Mouse (Mus musculus) forebrain, embryonic 11.5 days (tissue): Measurements from ENCODE around the gene Zfp609. TPM values are rescaled to one million over a fixed set of nuclear protein-coding genes. Genes with fewer than 3 reads are reported as not detected.

Source experiments
- ATAC-seq: fragments of 200-750 bp; cut with Nextera tagmentation; replicated peaks from 2 replicates; pipeline ENCODE4 v1.8.0; 2017; ENCODE audit warnings: moderate TSS enrichment; ENCODE audit not compliant: low FRiP score
- DNase-seq: peaks from one replicate; pipeline ENCODE4 v3.0.0-alpha.2; 2017; ENCODE audit warnings: low spot score
- H3K27ac ChIP-seq: fragments of 300-500 bp; sonication (generic); 2 replicates; pipeline ENCODE4 v1.5.1; 2014; ENCODE audit warnings: low read depth, low read length
- H3K27me3 ChIP-seq: fragments of 300-500 bp; sonication (generic); 2 replicates; pipeline ENCODE4 v1.6.1; 2014; ENCODE audit warnings: mild to moderate bottlenecking, low read length, mixed read lengths; ENCODE audit not compliant: control insufficient read depth, insufficient read depth
- H3K36me3 ChIP-seq: fragments of 300-500 bp; sonication (generic); 2 replicates; pipeline ENCODE4 v1.6.1; 2014; ENCODE audit warnings: mild to moderate bottlenecking, low read length, moderate library complexity, mixed read lengths; ENCODE audit not compliant: control insufficient read depth, insufficient read depth
- H3K4me1 ChIP-seq: fragments of 300-500 bp; sonication (generic); replicated peaks from 2 replicates; pipeline ENCODE4 v1.6.1; 2014; ENCODE audit warnings: low read length, mixed read lengths; ENCODE audit not compliant: control insufficient read depth, insufficient read depth
- H3K4me2 ChIP-seq: fragments of 300-500 bp; sonication (generic); 2 replicates; pipeline ENCODE4 v1.6.1; 2014; ENCODE audit warnings: low read depth, mild to moderate bottlenecking, low read length, moderate library complexity, mixed read lengths; ENCODE audit not compliant: severe bottlenecking
- H3K4me3 ChIP-seq: fragments of 300-500 bp; sonication (generic); 2 replicates; pipeline ENCODE4 v1.5.1; 2014; ENCODE audit warnings: low read depth, low read length
- H3K9ac ChIP-seq: fragments of 300-500 bp; sonication (generic); 2 replicates; pipeline ENCODE4 v1.6.1; 2014; ENCODE audit warnings: low read length
- H3K9me3 ChIP-seq: fragments of 300-500 bp; sonication (generic); 2 replicates; pipeline ENCODE4 v1.6.1; 2016; ENCODE audit warnings: low read length, mixed read lengths; ENCODE audit not compliant: control insufficient read depth
- WGBS: fragments of 180-500 bp; shearing (Covaris S2); extraction: QIAGEN DNeasy Blood & Tissue Kit; methylation state at CpG from one replicate; pipeline ENCODE4 v1.1.7; 2014; 5-methylcytosine and 5-hydroxymethylcytosine counted together
- polyA plus RNA-seq: library from polyadenylated mRNA; unstranded; fragments of >200 nt; fragmentation: Nextera tagmentation; extraction: Ambion mirVana; gene quantifications from 2 replicates; pipeline ENCODE4 v1.2.1, GENCODE M21; 2014

The Zfp609 gene
- polyA plus RNA-seq, 1 experiment from 2014 or later: 12.9 TPM

DNA sequence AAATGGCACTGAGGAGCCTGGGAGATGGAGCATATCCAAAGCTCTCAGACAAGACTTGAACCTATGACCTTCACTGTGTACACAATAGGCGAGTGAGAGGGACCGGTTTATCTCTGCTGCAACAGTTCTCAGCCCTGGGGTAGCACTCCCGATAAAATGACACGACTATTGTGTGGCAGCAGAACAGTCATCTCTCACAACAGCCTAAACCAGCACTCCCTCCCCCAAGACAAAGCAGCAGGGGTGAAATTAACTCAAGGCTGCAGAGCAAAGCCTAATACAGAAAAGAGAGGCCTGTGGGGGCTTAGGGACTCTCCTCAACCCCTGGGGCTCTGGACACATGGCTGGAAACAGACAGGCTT, 1.2 kb downstream of the Zfp609 start:
- no peaks in the 10 kb centered on the region for H3K9me3 ChIP-seq
- peaks cover 10% of the 10 kb centered on the region for H3K4me1 ChIP-seq
- H3K4me2 ChIP-seq: peak overlapping the region; percentile 63
- H3K4me3 ChIP-seq: peak overlapping the region; percentile 93
- H3K27ac ChIP-seq: peak overlapping the region; percentile 99
- DNase-seq (peak; percentile 67), ATAC-seq (peak; percentile 57)
- 0% methylated on average over 4 of the region's 4 CpGs for WGBS
- peak overlapping the region; percentile 99 for H3K9ac ChIP-seq
- no peaks in the 10 kb centered on the region for H3K36me3 ChIP-seq
- no peaks in the 10 kb centered on the region for H3K27me3 ChIP-seq

DNA sequence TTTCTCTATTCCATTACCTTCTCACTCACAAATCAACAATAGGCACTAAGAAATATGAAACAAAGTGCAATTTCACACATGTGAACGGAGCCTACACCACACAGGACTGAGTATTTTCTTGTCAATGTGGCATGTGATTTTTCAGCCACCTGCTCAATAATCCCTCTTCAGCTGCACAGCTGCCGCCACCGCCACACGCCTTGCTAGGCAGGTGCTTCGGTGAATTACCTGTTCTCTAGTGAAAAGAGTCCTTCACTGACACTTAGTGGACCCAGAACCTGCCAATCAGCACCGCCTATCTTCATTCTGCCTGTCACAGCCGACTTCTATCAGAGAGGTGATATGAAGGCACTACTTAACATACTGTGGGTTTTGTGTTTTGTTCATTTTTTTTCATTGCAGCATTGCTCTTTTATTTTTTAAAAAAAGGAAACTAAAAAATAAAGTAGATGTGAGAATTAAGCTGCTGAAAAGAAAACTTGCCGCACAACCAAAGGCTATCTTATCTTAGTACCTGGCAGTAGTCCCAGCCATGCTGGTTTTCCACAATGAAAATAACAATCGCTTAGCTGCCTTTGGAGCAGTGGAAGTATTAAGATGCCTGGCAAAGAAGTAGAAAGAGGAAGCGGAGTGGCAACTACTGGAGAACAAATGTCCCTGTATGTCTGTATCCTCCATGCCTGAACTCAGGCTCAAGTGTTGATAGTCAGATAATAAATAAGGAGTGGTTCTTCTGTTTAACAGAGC, 3.5 kb downstream of the Zfp609 start:
- peaks cover 11% of the 10 kb centered on the region for H3K4me1 ChIP-seq
- DNase-seq (no peak), ATAC-seq (no peak)
- H3K27ac ChIP-seq: 0 out of 2 replicates have a peak overlapping the region, but pooled peaks have one; percentile 3
- WGBS: 73% methylated on average over 10 of the region's 10 CpGs
- no peaks in the 10 kb centered on the region for H3K27me3 ChIP-seq
- no peaks in the 10 kb centered on the region for H3K36me3 ChIP-seq
- no peak overlapping the region for H3K9ac ChIP-seq
- no peaks in the 10 kb centered on the region for H3K9me3 ChIP-seq
- H3K4me2 ChIP-seq: no peak overlapping the region
- H3K4me3 ChIP-seq: no peak overlapping the region

DNA sequence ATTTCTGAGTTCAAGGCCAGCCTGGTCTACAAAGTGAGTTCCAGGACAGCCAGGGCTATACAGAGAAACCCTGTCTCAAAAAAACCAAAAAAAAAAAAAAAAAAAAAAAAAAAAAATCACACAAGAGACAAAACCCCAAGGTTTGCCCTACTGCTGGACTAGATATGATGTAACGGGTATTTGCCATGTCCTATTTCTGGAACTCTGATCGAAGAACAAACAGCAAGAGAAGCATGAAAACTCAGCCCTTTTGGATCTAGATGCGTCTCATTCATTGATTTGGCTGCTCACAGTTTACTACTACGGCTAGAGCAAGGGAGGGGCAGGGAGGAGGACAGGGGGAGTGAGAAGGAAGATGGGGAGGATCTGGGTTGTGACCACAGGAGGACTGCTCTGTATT, 5.4 kb downstream of the Zfp609 start:
- no peaks in the 10 kb centered on the region for H3K27me3 ChIP-seq
- peaks cover 7% of the 10 kb centered on the region; the same call in 1 of the 2 replicates for H3K4me1 ChIP-seq
- no peak overlapping the region for H3K9ac ChIP-seq
- H3K9me3 ChIP-seq: no peaks in the 10 kb centered on the region
- H3K36me3 ChIP-seq: no peaks in the 10 kb centered on the region
- H3K4me3 ChIP-seq: no peak overlapping the region
- H3K27ac ChIP-seq: no peak overlapping the region
- DNase-seq (no peak), ATAC-seq (no peak)
- 89% methylated on average over 4 of the region's 4 CpGs for WGBS
- H3K4me2 ChIP-seq: no peak overlapping the region

DNA sequence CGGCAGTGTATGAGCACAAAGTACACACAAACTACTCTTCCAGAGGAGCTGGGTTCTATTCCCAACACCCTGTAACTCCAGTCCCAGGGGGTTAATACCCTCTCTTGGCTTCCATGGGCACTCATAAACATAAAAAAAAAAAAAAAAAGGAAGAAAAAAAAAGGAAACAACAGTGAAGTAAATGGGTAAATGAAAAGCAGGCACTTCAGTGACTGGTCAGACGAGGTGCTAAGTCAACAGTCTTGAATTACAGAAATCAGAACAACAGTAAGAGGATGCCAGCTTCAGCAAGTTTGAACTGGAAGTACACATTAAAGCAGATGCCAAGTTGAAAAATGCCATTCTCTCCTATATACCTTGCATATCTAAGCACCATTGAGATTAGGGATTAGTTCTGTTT, 7.1 kb downstream of the Zfp609 start:
- 84% methylated on average over 2 of the region's 2 CpGs for WGBS

DNA sequence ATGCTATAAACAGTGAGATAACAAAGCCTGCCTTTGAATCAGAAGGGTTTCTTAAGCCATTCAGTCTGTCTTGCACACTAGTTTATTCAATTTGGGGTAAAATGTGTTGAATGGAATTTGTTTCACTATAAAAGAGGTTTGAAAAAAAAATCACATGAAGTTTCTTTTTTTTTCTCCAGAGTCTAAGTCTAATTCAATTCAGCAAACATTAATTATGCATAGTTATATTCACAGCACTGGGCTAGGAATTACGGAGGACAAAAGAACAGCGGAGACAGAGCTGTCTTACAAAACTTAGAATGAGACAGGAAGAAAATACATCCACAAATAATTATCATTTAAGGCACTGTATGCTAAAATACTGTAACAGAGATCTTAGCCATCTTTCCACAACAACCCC, 9.0 kb downstream of the Zfp609 start:
- Histone ChIP-seq H3K4me2 (no peak overlapping the region), H3K9me3 (peaks cover 3% of the 10 kb centered on the region; the same call in 1 of the 2 replicates), H3K36me3 (peaks cover 2% of the 10 kb centered on the region; the same call in 1 of the 2 replicates), H3K4me1 (0 out of 2 replicates have a peak, but pooled peaks cover 3% of the 10 kb centered on the region), H3K4me3 (no peak overlapping the region), H3K27ac (no peak overlapping the region; the same call in 1 of the 2 replicates), H3K9ac (no peak overlapping the region), H3K27me3 (no peaks in the 10 kb centered on the region)
- DNase-seq (no peak), ATAC-seq (no peak)
- WGBS: 45% methylated on average over 2 of the region's 2 CpGs

More for the DNA sequence above, 7.1 kb downstream of the Zfp609 start:
- Histone ChIP-seq H3K27ac (no peak overlapping the region), H3K9ac (no peak overlapping the region), H3K4me3 (no peak overlapping the region), H3K36me3 (peaks cover 2% of the 10 kb centered on the region; the same call in 1 of the 2 replicates), H3K4me1 (peaks cover 7% of the 10 kb centered on the region; the same call in 1 of the 2 replicates), H3K27me3 (no peaks in the 10 kb centered on the region), H3K9me3 (peaks cover 3% of the 10 kb centered on the region; the same call in 1 of the 2 replicates), H3K4me2 (no peak overlapping the region)
- DNase-seq (no peak), ATAC-seq (no peak)

DNA sequence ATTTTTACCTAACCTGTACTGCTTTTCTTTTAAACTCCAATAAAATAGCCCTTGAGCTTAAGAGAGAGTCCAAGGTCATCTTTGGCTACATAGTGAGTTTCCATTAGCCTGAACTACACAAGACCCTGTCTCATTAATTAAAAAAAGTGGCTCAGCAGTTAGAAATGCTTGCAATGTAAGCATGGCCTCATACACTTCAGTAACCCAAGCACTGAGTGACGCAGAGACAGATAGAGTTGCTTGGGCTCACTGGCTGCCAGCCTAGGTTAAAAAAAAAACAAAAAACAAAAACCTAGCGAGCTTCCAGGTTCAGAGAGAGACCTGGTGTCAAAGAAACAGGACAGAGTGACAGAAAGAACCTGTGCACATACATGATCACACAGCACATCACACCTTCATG, 14.5 kb downstream of the Zfp609 start:
- Histone ChIP-seq H3K4me1 (no peaks in the 10 kb centered on the region; the same call in 1 of the 2 replicates), H3K9me3 (peaks cover 3% of the 10 kb centered on the region; the same call in 1 of the 2 replicates), H3K27ac (no peak overlapping the region), H3K4me3 (no peak overlapping the region), H3K27me3 (no peaks in the 10 kb centered on the region), H3K36me3 (peaks cover 2% of the 10 kb centered on the region; the same call in 1 of the 2 replicates), H3K9ac (no peak overlapping the region), H3K4me2 (no peak overlapping the region)
- no peak for DNase-seq
- no peak for ATAC-seq
- 77% methylated on average over 2 of the region's 2 CpGs for WGBS

DNA sequence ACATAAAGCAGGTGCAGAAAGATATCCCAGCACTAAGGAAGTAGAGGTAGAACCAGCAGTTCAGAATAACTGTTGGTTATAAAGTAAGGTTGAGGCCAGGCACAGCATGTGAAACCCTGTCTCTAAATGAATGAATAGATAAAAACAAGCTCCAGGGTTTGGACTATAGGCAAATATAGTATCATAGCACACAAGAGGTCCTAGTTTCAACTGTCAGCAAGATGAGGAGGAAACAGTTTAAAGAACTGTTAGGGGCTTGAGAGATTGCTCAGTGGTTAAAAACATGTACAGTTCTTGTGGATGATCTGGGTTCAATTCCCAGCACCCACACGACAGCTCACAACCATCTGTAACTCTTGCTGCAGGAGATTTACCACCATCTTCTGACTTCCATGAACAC, 15.6 kb downstream of the Zfp609 start:
- WGBS: 88% methylated on average over 1 of the region's 1 CpGs

DNA sequence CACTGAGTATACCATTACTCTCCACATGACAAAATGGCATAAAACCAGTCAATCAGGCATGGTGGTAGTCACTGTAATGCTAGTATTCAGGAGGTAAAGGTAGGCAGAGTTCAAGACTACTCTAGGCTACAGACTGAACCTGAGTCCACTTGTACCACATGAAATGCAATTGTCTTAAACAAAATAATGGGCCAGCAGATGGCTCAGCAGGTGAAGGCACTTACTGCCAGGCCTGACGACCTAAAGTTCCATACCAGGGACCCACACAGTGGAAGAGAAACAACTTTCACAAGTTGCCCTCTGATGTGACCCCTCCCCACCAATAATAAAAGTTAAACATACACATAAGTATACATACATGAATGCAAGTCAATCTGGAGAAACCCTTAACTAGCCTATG, 19.5 kb downstream of the Zfp609 start:
- no peak overlapping the region for H3K27ac ChIP-seq
- ATAC-seq: no peak
- no peak overlapping the region for H3K4me3 ChIP-seq
- no peaks in the 10 kb centered on the region for H3K36me3 ChIP-seq
- 55% methylated on average over 1 of the region's 1 CpGs for WGBS
- H3K9ac ChIP-seq: no peak overlapping the region
- no peak for DNase-seq
- H3K4me1 ChIP-seq: no peaks in the 10 kb centered on the region; the same call in 1 of the 2 replicates
- no peak overlapping the region for H3K4me2 ChIP-seq
- no peaks in the 10 kb centered on the region for H3K9me3 ChIP-seq
- H3K27me3 ChIP-seq: no peaks in the 10 kb centered on the region

More for the DNA sequence above, 15.6 kb downstream of the Zfp609 start:
- no peaks in the 10 kb centered on the region for H3K27me3 ChIP-seq
- ATAC-seq (no peak), DNase-seq (no peak)
- H3K36me3 ChIP-seq: peaks cover 2% of the 10 kb centered on the region; the same call in 1 of the 2 replicates
- no peak overlapping the region for H3K27ac ChIP-seq
- H3K9me3 ChIP-seq: peaks cover 3% of the 10 kb centered on the region; the same call in 1 of the 2 replicates
- H3K4me3 ChIP-seq: no peak overlapping the region
- no peak overlapping the region for H3K9ac ChIP-seq
- H3K4me1 ChIP-seq: no peaks in the 10 kb centered on the region; the same call in 1 of the 2 replicates
- H3K4me2 ChIP-seq: no peak overlapping the region
